Mouse (Mus musculus) heart, embryonic 16.5 days (tissue): Measurements from ENCODE around the gene Abcb10. TPM values are rescaled to one million over a fixed set of nuclear protein-coding genes. Genes with fewer than 3 reads are reported as not detected.
A peak's percentile ranks its signal among the peaks of the same experiment; 100 is the strongest.
"Not testable (repeated sequence)": the region's sequence is repeated elsewhere in the genome, so short reads cannot be mapped to it uniquely, and the experiment has no call there.

Experiments
- ATAC-seq: fragments of 200-750 bp; cut with Nextera tagmentation; replicated peaks from 2 replicates; pipeline ENCODE4 v1.8.0; 2017; ENCODE audit warnings: moderate number of reproducible peaks; ENCODE audit not compliant: insufficient read depth, low FRiP score; ENCODE audit errors: extremely low read depth
- H3K27ac ChIP-seq: fragments of 300-500 bp; sonication (generic); 2 replicates; pipeline ENCODE4 v1.5.1; 2014; ENCODE audit warnings: mild to moderate bottlenecking, low read length, control low read depth, moderate library complexity
- H3K27me3 ChIP-seq: fragments of 300-500 bp; sonication (generic); 2 replicates; pipeline ENCODE4 v1.6.1; 2014; ENCODE audit warnings: low read length, mixed read lengths; ENCODE audit not compliant: control insufficient read depth, insufficient read depth
- H3K36me3 ChIP-seq: fragments of 300-500 bp; sonication (generic); 2 replicates; pipeline ENCODE4 v1.6.1; 2014; ENCODE audit not compliant: control insufficient read depth, insufficient read depth
- H3K4me1 ChIP-seq: fragments of 300-500 bp; sonication (generic); 2 replicates; pipeline ENCODE4 v1.6.1; 2014; ENCODE audit warnings: low read length, mixed read lengths; ENCODE audit not compliant: control insufficient read depth, insufficient read depth
- H3K4me2 ChIP-seq: fragments of 300-500 bp; sonication (generic); 2 replicates; pipeline ENCODE4 v1.6.1; 2014; ENCODE audit warnings: low read depth, mild to moderate bottlenecking, control low read depth, low read length
- H3K4me3 ChIP-seq: fragments of 300-500 bp; sonication (generic); 2 replicates; pipeline ENCODE4 v1.5.1; 2014; ENCODE audit warnings: mild to moderate bottlenecking, control low read depth, low read length
- H3K9ac ChIP-seq: fragments of 300-500 bp; sonication (generic); 2 replicates; pipeline ENCODE4 v1.6.1; 2014; ENCODE audit warnings: low read length, control low read depth
- H3K9me3 ChIP-seq: fragments of 300-500 bp; sonication (generic); replicated peaks from 2 replicates; pipeline ENCODE4 v1.6.1; 2016; ENCODE audit warnings: low read length; ENCODE audit not compliant: control insufficient read depth
- WGBS: fragments of 180-500 bp; shearing (Covaris S2); extraction: QIAGEN DNeasy Blood & Tissue Kit; methylation state at CpG from one replicate; pipeline ENCODE4 v1.1.7; 2014; 5-methylcytosine and 5-hydroxymethylcytosine counted together
- polyA plus RNA-seq: library from polyadenylated mRNA; unstranded; fragments of >200 nt; fragmentation: Nextera tagmentation; extraction: Ambion mirVana; gene quantifications from 2 replicates; pipeline ENCODE4 v1.2.1, GENCODE M21; 2015

Abcb10 gene
- 17.1 and 19.0 TPM in 2 replicates for polyA plus RNA-seq

DNA sequence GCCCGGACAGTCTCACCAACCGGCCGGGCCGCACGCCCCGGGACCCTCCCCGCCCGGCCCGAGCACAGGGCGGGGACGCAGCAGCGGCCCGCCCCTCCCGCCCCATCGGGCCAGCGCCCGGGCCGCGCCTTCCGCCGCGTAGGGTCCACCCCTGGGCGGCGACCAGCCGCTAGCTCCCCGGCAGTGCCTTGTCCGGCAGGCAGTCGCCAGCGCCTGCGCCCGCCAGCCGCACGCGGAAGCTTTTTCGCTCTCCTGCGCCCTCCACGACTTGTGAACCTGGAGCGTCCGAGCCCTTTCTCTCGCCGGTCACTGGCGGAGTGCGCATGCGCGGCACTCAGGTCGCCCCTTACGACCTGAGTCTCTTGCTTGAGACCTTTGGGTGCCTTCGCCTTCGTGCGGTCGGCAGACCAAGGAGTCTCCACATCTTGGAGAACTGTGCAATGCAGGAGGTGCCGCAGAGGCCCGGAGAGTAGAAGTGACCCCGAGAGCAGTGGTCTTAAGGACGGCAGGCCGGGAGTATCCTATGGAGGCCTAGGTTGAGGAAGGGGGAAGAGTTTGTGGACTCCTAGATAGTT, at the start of gene Abcb10:
Gene Abcb10, minus strand, starts transcription at position 297 of the 575 bp plus-strand sequence.
- peak; percentile 95 for ATAC-seq

DNA sequence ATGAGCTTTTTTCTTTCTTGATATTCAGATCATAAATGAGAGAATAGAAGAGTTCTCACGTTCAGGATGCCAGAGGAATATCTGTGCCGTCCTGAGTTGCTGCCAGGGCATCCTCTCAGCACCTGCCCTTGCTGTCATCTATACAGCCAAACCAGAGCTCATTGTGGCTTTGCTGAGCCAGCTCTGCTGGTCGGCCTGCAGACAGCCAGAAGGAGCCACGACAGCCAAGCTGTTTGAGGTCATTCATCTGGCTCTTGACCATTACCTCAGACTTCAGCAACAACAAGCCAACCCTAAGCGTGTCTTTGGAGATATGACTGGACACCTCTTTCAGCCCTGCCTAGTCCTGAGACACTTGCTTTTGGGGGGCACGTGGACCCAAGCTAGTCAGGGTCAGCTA, 44.9 kb upstream of the Abcb10 start:
- WGBS, result 77% methylated on average over 6 of the region's 6 CpGs
- Histone ChIP-seq H3K9me3 (no peaks in the 10 kb centered on the region), H3K9ac (no peak overlapping the region), H3K4me2 (no peak overlapping the region), H3K36me3 (peaks cover 54% of the 10 kb centered on the region), H3K27ac (no peak overlapping the region), H3K4me1 (no peaks in the 10 kb centered on the region), H3K27me3 (no peaks in the 10 kb centered on the region), H3K4me3 (no peak overlapping the region)
- ATAC-seq, result no peak

More for the DNA sequence above, at the start of gene Abcb10:
- under 1% methylated on average over 27 of the region's 56 CpGs for WGBS
- H3K9ac ChIP-seq, result peak within 1 kb of the TSS; percentile 88
- peaks cover 35% of the 10 kb centered on the region for H3K4me1 ChIP-seq
- H3K4me2 ChIP-seq, result peak within 1 kb of the TSS; percentile 79
- no peaks in the 10 kb centered on the region for H3K9me3 ChIP-seq
- H3K27ac ChIP-seq, result peak within 1 kb of the TSS; percentile 96
- H3K36me3 ChIP-seq, result no peaks in the 10 kb centered on the region
- H3K4me3 ChIP-seq, result peak within 1 kb of the TSS; percentile 78
- no peaks in the 10 kb centered on the region for H3K27me3 ChIP-seq

DNA sequence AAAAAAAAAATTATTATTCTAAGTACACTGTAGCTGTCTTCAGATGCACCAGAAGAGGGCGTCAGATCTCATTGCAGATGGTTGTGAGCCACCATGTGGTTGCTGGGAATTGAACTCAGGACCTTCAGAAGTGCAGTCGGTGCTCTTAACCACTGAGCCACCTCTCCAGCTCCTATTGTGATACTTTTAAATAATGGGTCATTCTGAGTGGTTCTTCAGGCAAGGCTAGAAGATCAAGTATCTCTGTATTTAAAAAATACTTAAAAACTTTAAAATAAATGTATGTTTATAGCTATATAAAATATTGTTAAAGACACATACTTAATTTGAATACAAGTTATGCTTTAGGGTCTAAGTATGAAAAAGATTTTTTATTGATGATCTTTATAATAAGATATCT, 43.3 kb upstream of the Abcb10 start:
- not testable (repeated sequence) for H3K27ac ChIP-seq, ATAC-seq, H3K4me3 ChIP-seq, H3K4me1 ChIP-seq, H3K9me3 ChIP-seq, H3K27me3 ChIP-seq, H3K9ac ChIP-seq, H3K4me2 ChIP-seq
- WGBS, result 74% methylated on average over 2 of the region's 2 CpGs
- peaks cover 50% of the 10 kb centered on the region for H3K36me3 ChIP-seq

- no peaks in the 10 kb centered on the region for H3K9me3 ChIP-seq
- peak within 1 kb of the TSS; percentile 86 for H3K4me2 ChIP-seq
- H3K4me3 ChIP-seq, result peak within 1 kb of the TSS; percentile 93
- H3K4me1 ChIP-seq, result peaks cover 22% of the 10 kb centered on the region
- H3K27ac ChIP-seq, result peak within 1 kb of the TSS; percentile 88
- H3K9ac ChIP-seq, result peak within 1 kb of the TSS; percentile 91
- no peaks in the 10 kb centered on the region for H3K27me3 ChIP-seq
- H3K36me3 ChIP-seq, result peaks cover 15% of the 10 kb centered on the region
- 1% methylated on average over 74 of the region's 74 CpGs for WGBS
- ATAC-seq, result peak; percentile 89
These were observed 38.6 kb upstream of the Abcb10 start, which contains the start of the genes Taf5l and Urb2 for GRCm38 (mm10) chr8:124021237-124022227. Taf5l (minus strand) TSS chr8:124021397. Urb2 (plus strand) TSS chr8:124021508.

DNA sequence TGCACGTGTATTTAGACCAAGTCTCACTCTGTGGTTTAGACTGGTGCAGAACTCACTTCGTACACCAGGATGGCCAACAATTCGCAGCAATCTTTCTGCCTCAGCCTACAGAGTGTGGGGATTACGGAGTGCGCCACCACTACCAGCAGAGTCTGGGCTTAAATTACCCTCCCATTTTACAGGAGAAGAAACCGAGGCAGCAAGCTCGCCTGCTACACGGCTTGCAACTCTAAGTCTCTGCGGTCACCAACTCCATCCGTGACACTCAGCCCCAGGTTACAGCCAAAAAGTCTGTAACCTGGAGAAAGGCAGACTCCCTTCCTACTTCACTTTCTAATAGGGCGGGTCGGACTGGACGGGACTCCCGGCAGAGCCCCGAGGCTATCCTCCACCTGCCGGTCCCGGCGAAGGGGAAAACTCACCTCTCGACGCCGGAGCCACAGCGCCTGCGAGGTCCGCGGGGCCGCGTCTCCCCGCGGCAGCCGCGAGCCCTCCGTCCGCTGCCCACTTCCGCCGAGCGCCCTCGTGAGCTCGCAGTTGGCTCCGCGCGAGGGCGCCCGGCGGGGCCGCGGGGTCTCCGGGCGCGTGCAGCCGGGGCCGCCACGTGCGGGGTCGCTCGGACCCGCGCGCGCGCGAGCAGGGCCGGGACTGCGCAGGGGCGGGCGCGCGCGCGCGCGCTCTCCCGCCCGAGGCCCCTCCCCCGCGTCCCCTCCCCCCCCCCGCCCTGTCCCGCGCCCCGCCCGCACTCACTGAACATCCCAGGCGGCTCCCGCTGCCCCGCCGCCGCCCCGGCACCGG, 37.7 kb upstream of the Abcb10 start:
- Histone ChIP-seq H3K4me2 (peak overlapping the region; percentile 72), H3K36me3 (peaks cover 11% of the 10 kb centered on the region), H3K9ac (peak overlapping the region; percentile 91), H3K27me3 (no peaks in the 10 kb centered on the region), H3K4me1 (peaks cover 22% of the 10 kb centered on the region), H3K4me3 (peak overlapping the region; percentile 93), H3K9me3 (no peaks in the 10 kb centered on the region), H3K27ac (peak overlapping the region; percentile 88)
- ATAC-seq, result peak; percentile 86
- WGBS, result under 1% methylated on average over 70 of the region's 87 CpGs

DNA sequence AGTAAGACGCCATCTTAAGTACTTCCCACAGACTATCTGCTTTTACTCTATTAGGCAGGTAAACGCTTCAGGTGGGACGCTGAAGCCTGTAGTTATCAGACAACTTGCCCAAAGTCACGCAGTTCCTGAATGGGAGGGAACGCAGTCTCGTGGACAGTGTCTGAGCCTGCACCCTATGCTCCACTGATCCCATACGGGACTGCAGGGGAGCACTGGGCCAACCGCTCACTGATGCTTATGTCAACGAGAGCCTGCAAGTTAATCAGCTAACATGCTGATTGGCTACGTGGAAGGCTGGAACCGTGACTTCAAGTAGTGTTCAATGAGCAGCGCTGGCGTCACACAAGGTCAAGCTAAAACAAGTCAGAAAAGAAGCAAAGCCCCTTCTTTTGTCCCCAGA, 36.9 kb upstream of the Abcb10 start:
- Histone ChIP-seq H3K4me1 (peaks cover 22% of the 10 kb centered on the region), H3K9me3 (no peaks in the 10 kb centered on the region), H3K9ac (peak overlapping the region; percentile 91), H3K36me3 (peaks cover 8% of the 10 kb centered on the region), H3K4me2 (peak overlapping the region; percentile 72), H3K27ac (peak overlapping the region; percentile 18; the same call in 1 of the 2 replicates), H3K27me3 (no peaks in the 10 kb centered on the region), H3K4me3 (peak overlapping the region; percentile 93)
- WGBS, result 23% methylated on average over 13 of the region's 13 CpGs
- ATAC-seq, result no peak; the same call in 1 of the 2 replicates

GRCm38 (mm10) chr8:124014751-124015150, 31.8 kb upstream of the Abcb10 start:
- no peaks in the 10 kb centered on the region for H3K9me3 ChIP-seq
- no peak overlapping the region for H3K27ac ChIP-seq
- H3K9ac ChIP-seq, result no peak overlapping the region
- no peak overlapping the region for H3K4me3 ChIP-seq
- ATAC-seq, result no peak
- WGBS, result 82% methylated on average over 3 of the region's 3 CpGs
- H3K36me3 ChIP-seq, result no peaks in the 10 kb centered on the region
- no peaks in the 10 kb centered on the region for H3K27me3 ChIP-seq
- H3K4me2 ChIP-seq, result no peak overlapping the region
- peaks cover 19% of the 10 kb centered on the region for H3K4me1 ChIP-seq

GRCm38 (mm10) chr8:124014299-124014698, 31.4 kb upstream of the Abcb10 start:
- H3K4me2 ChIP-seq, H3K27me3 ChIP-seq, H3K9ac ChIP-seq, ATAC-seq, H3K4me3 ChIP-seq, H3K27ac ChIP-seq, H3K9me3 ChIP-seq, H3K36me3 ChIP-seq: not testable (repeated sequence)
- 91% methylated on average over 7 of the region's 7 CpGs for WGBS
- peaks cover 15% of the 10 kb centered on the region for H3K4me1 ChIP-seq
